Mouse (Mus musculus) CH12.LX (cell line): ENCODE measurements at regions not wholly inside any gene's neighbourhood (a gene's known extent, or its start where the extent isn't known, plus 50 kb on each side); places are given as distances from the start of the nearest gene placed in this dataset.

ENCODE experiments used
- DNase-seq: peaks from one replicate; pipeline ENCODE4 v3.0.0-alpha.2; 2013; ENCODE audit errors: extremely low read depth
- H3K27ac ChIP-seq: 2 replicates; pipeline ENCODE4 v1.5.1; 2012; ENCODE audit warnings: low read depth, mild to moderate bottlenecking, control low read depth, moderate library complexity; ENCODE audit not compliant: insufficient read depth
- H3K27me3 ChIP-seq: replicated peaks from 2 replicates; pipeline ENCODE3; 2012; ENCODE audit warnings: inconsistent platforms
- H3K36me3 ChIP-seq, 2 experiments: replicated peaks in 1 of 2; 2 replicates each; pipeline versions ENCODE3 to v1.6.1; 2012; ENCODE audit warnings: inconsistent platforms in 1 of 2, low read length in 1 of 2, mild to moderate bottlenecking in 1 of 2, mixed read lengths in 1 of 2, moderate library complexity in 1 of 2; ENCODE audit not compliant: control insufficient read depth in 1 of 2, insufficient read depth in 1 of 2
- H3K4me1 ChIP-seq, 2 experiments: 2 replicates each; pipeline ENCODE4 v1.6.1; 2012; ENCODE audit warnings: inconsistent platforms in 1 of 2, moderate library complexity in 1 of 2; ENCODE audit not compliant: insufficient read depth in 2 of 2, control insufficient read depth in 1 of 2
- H3K4me2 ChIP-seq: 2 replicates; pipeline ENCODE4 v1.6.1; 2012; ENCODE audit warnings: low read depth, mild to moderate bottlenecking, control low read depth; ENCODE audit not compliant: poor library complexity, insufficient read depth, severe bottlenecking
- H3K4me3 ChIP-seq, 3 experiments: fragments of 150-350 bp in 1 of 3; sonication (generic) in 1 of 3; replicated peaks in 1 of 3; 2 replicates each; pipeline versions ENCODE3 to v1.5.1; 2011 to 2012; ENCODE audit warnings: low read depth in 2 of 3, low read length in 2 of 3, mild to moderate bottlenecking in 2 of 3, moderate library complexity in 2 of 3, control low read depth in 1 of 3, improper control_type of control experiment in 1 of 3, inconsistent platforms in 1 of 3, mixed read lengths in 1 of 3; ENCODE audit not compliant: poor library complexity in 1 of 3
- H3K79me2 ChIP-seq: replicated peaks from 2 replicates; pipeline ENCODE4 v1.6.1; 2012; ENCODE audit warnings: mild to moderate bottlenecking, moderate library complexity; ENCODE audit not compliant: control insufficient read depth, poor library complexity, insufficient read depth, severe bottlenecking; ENCODE audit errors: extremely low read depth
- H3K9ac ChIP-seq: 2 replicates; pipeline ENCODE4 v1.6.1; 2012; ENCODE audit warnings: low read depth, mild to moderate bottlenecking, control low read depth, moderate library complexity; ENCODE audit not compliant: insufficient read depth
- H3K9me3 ChIP-seq: replicated peaks from 2 replicates; pipeline ENCODE3; 2012; ENCODE audit warnings: low read length, inconsistent platforms, mixed read lengths
- BHLHE40 ChIP-seq: IDR thresholded peaks from 2 replicates; pipeline ENCODE4 v1.6.1; 2011; ENCODE audit warnings: mild to moderate bottlenecking, low read depth, low read length, improper control_type of control experiment
- CHD1 ChIP-seq: IDR thresholded peaks from 2 replicates; pipeline ENCODE4 v1.6.1; 2012; ENCODE audit warnings: low read depth, low read length, improper control_type of control experiment, inconsistent platforms
- EP300 ChIP-seq: IDR thresholded peaks from 2 replicates; pipeline ENCODE4 v1.6.1; 2011; ENCODE audit warnings: low read length, improper control_type of control experiment
- ETS1 ChIP-seq: conservative IDR thresholded peaks from 2 replicates; pipeline ENCODE4 v1.6.1; 2012; ENCODE audit warnings: low read depth, mild to moderate bottlenecking, inconsistent platforms, low read length, improper control_type of control experiment, moderate library complexity
- GABPA ChIP-seq: IDR thresholded peaks from 2 replicates; pipeline ENCODE4 v1.6.1; 2012; ENCODE audit warnings: low read depth, low read length, improper control_type of control experiment, inconsistent platforms; ENCODE audit not compliant: insufficient replicate concordance
- HCFC1 ChIP-seq: IDR thresholded peaks from 2 replicates; pipeline ENCODE4 v1.6.1; 2012; ENCODE audit warnings: low read depth, mild to moderate bottlenecking, inconsistent platforms, low read length, improper control_type of control experiment
- JUND ChIP-seq: conservative IDR thresholded peaks from 2 replicates; pipeline ENCODE4 v1.6.1; 2011; ENCODE audit warnings: low read depth, low read length, improper control_type of control experiment
- KAT2A ChIP-seq: IDR thresholded peaks from 2 replicates; pipeline ENCODE4 v1.6.1; 2012; ENCODE audit warnings: low read length, improper control_type of control experiment, inconsistent platforms; ENCODE audit not compliant: insufficient replicate concordance
- MAFK ChIP-seq: IDR thresholded peaks from 2 replicates; pipeline ENCODE4 v1.6.1; 2011; ENCODE audit warnings: low read length, improper control_type of control experiment; ENCODE audit not compliant: insufficient replicate concordance
- MAX ChIP-seq: IDR thresholded peaks from 2 replicates; pipeline ENCODE4 v1.6.1; 2011; ENCODE audit warnings: low read length, improper control_type of control experiment
- MAZ ChIP-seq: IDR thresholded peaks from 2 replicates; pipeline ENCODE4 v1.6.1; 2012; ENCODE audit warnings: low read depth, mild to moderate bottlenecking, inconsistent platforms, low read length, improper control_type of control experiment, moderate library complexity
- MEF2A ChIP-seq: IDR thresholded peaks from 2 replicates; pipeline ENCODE4 v1.6.1; 2014; ENCODE audit warnings: low read depth, mild to moderate bottlenecking, inconsistent platforms, low read length, improper control_type of control experiment, borderline replicate concordance
- MXI1 ChIP-seq: IDR thresholded peaks from 2 replicates; pipeline ENCODE4 v1.6.1; 2011; ENCODE audit warnings: mild to moderate bottlenecking, low read depth, low read length, improper control_type of control experiment
- MYC ChIP-seq: IDR thresholded peaks from 2 replicates; pipeline ENCODE4 v1.6.1; 2011; ENCODE audit warnings: low read depth, mild to moderate bottlenecking, improper control_type of control experiment, low read length
- NELFE ChIP-seq: IDR thresholded peaks from 2 replicates; pipeline ENCODE4 v1.6.1; 2011; ENCODE audit warnings: low read depth, low read length, improper control_type of control experiment
- PAX5 ChIP-seq: IDR thresholded peaks from 2 replicates; pipeline ENCODE4 v1.6.1; 2012; ENCODE audit warnings: low read length, inconsistent platforms, mixed read lengths
- POLR2A ChIP-seq: IDR thresholded peaks from 2 replicates; pipeline ENCODE4 v1.6.1; 2011; ENCODE audit warnings: low read depth, mild to moderate bottlenecking, improper control_type of control experiment, low read length
- POLR2AphosphoS2 ChIP-seq: IDR thresholded peaks from 2 replicates; pipeline ENCODE4 v1.6.1; 2011; ENCODE audit warnings: low read depth, low read length, improper control_type of control experiment
- RAD21 ChIP-seq: IDR thresholded peaks from 2 replicates; pipeline ENCODE4 v1.6.1; 2011; ENCODE audit warnings: low read depth, mild to moderate bottlenecking, low read length, improper control_type of control experiment, moderate library complexity
- RCOR1 ChIP-seq: conservative IDR thresholded peaks from 2 replicates; pipeline ENCODE4 v1.6.1; 2012; ENCODE audit warnings: low read depth, mild to moderate bottlenecking, inconsistent platforms, low read length, improper control_type of control experiment
- SMC3 ChIP-seq: IDR thresholded peaks from 2 replicates; pipeline ENCODE4 v1.6.1; 2011; ENCODE audit warnings: low read depth, low read length, improper control_type of control experiment
- UBTF ChIP-seq: IDR thresholded peaks from 2 replicates; pipeline ENCODE4 v1.6.1; 2012; ENCODE audit warnings: low read depth, mild to moderate bottlenecking, inconsistent platforms, low read length, improper control_type of control experiment, moderate library complexity
- USF1 ChIP-seq: IDR thresholded peaks from 2 replicates; pipeline ENCODE4 v1.6.1; 2014; ENCODE audit warnings: low read depth, mild to moderate bottlenecking, inconsistent platforms, low read length, improper control_type of control experiment
- USF2 ChIP-seq: conservative IDR thresholded peaks from 2 replicates; pipeline ENCODE4 v1.6.1; 2011; ENCODE audit warnings: low read depth, low read length, improper control_type of control experiment
- ZC3H11A ChIP-seq: IDR thresholded peaks from 2 replicates; pipeline ENCODE4 v1.6.1; 2012; ENCODE audit warnings: low read depth, mild to moderate bottlenecking, inconsistent platforms, low read length, improper control_type of control experiment
- ZKSCAN1 ChIP-seq: IDR thresholded peaks from 2 replicates; pipeline ENCODE4 v1.6.1; 2012; ENCODE audit warnings: low read depth, inconsistent platforms, low read length, improper control_type of control experiment, borderline replicate concordance
- dilution Hi-C: fragments of 300-500 bp; cut with MboI; formaldehyde crosslinking; loops from 2 replicates; pipeline ENCODE4 v1.14.3; 2020; ENCODE audit warnings: low sequenced_read_pairs; ENCODE audit not compliant: extremely low pct_unique_long_range_greater_than_20kb, extremely low pct_ligation_motif_present
- in situ Hi-C: fragments of 300-500 bp; cut with MboI; formaldehyde crosslinking; loops from 3 replicates; pipeline ENCODE4 v1.14.3; 2019; ENCODE audit warnings: low sequenced_read_pairs, low pct_ligation_motif_present, low pct_unique_long_range_greater_than_20kb, mixed read lengths

DNA sequence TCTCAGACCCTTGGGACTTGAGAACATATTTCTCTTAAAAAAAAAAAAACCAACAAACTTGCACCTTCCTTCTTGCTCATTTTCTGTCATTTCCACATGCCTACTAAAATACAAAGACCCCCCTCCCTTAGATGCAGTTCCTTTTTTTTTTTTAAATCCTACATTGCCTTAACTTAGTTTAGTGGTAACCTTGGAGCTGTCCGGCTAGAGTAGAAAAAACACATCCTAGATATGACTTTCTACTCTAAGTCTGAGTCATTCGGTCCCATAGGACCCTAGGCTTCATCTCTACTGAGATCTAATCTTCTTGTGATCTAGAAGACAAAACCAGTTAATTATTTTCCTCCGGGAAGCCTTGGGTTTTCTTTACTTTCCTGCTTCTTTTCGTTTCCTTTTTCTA, 105.1 kb upstream of the Ccdc54 start (continued):
- TF ChIP-seq EP300 (peak; percentile 96), MYC (peak; percentile 40; the same call in 1 of the 2 replicates), GABPA (no peak), UBTF (no peak; the same call in 1 of the 2 replicates)

DNA sequence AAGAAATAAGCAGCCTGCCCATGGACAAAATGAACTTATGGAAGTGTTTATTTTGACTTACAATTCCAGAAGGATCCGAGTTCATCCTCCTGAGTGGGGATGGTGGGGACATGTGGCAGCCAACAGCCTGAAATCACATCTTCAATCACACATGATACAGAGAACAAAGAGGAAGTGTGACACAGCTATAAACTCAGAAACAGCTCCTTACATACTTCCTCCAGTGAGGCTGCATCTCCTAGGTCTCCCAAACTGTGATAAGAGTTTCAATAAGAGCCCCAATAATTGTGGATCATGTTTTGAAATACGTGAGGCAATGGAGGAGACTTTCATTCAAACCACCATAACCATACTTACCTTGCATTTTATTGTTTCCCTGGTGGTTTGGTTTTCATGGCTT, 103.1 kb upstream of the Ccdc54 start:
- dilution Hi-C loops (no loop called here), in situ Hi-C loops (no loop called here)
- H3K36me3 ChIP-seq = no peaks in the 10 kb centered on the region
- H3K4me3 ChIP-seq = no peak overlapping the region
- H3K9ac ChIP-seq = no peak overlapping the region
- H3K27ac ChIP-seq = no peak overlapping the region
- no peaks in the 10 kb centered on the region for H3K79me2 ChIP-seq
- H3K4me2 ChIP-seq = no peak overlapping the region
- no peak for TF ChIP-seq ETS1
- no peak for TF ChIP-seq ZKSCAN1
- TF ChIP-seq CHD1 = no peak
- TF ChIP-seq JUND = no peak
- TF ChIP-seq KAT2A = no peak
- TF ChIP-seq NELFE = no peak
- no peak for TF ChIP-seq MAX
- TF ChIP-seq GABPA = no peak
- TF ChIP-seq USF2 = no peak
- no peak for TF ChIP-seq UBTF
- no peak for TF ChIP-seq BHLHE40
- no peak for TF ChIP-seq EP300
- no peak for TF ChIP-seq USF1
- no peak for TF ChIP-seq MAZ
- no peak for TF ChIP-seq PAX5
- TF ChIP-seq MXI1 = no peak
- TF ChIP-seq HCFC1 = no peak
- TF ChIP-seq POLR2AphosphoS2 = no peak
- TF ChIP-seq SMC3 = no peak
- no peaks in the 10 kb centered on the region for H3K27me3 ChIP-seq
- H3K4me1 ChIP-seq = peaks cover 0 to 24% of the 10 kb centered on the region in 2 experiments; a peak in 2 of 4 replicates
- no peak for DNase-seq
- H3K9me3 ChIP-seq = peaks cover 7% of the 10 kb centered on the region

DNA sequence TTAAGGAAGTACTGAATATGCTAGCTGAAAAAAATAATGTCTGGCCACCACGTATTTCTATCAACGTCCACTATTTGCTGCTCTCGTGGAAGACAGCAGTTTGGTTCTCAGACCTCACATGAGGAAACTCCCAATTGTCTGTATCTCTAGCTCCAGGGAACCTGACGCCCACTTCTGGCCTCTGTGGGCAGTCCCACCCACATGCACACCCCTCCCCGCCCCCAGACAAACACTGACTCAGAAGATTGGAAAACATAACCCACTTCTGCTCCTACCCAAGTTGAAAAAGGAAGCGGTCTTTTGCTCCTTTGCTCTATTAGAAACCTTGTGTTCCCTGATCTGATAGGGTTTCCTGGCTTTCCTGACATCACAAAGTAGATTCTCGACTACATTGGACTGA, 99.9 kb upstream of the Ccdc54 start:
- TF ChIP-seq POLR2A = no peak
- TF ChIP-seq RAD21 = no peak
- no peak for TF ChIP-seq USF1
- TF ChIP-seq MEF2A = no peak
- no peak for TF ChIP-seq ZKSCAN1
- TF ChIP-seq KAT2A = no peak
- TF ChIP-seq ZC3H11A = no peak
- TF ChIP-seq MAFK = no peak
- no peak for TF ChIP-seq MAZ
- no peak for TF ChIP-seq PAX5
- TF ChIP-seq RCOR1 = no peak
- no peaks in the 10 kb centered on the region for H3K79me2 ChIP-seq
- no peaks in the 10 kb centered on the region for H3K27me3 ChIP-seq
- H3K36me3 ChIP-seq = no peaks in the 10 kb centered on the region
- no peak overlapping the region for H3K27ac ChIP-seq
- peaks cover 7% of the 10 kb centered on the region for H3K9me3 ChIP-seq
- no peak overlapping the region for H3K9ac ChIP-seq
- peaks cover 0 to 14% of the 10 kb centered on the region in 2 experiments; a peak in 2 of 4 replicates for H3K4me1 ChIP-seq
- no peak overlapping the region for H3K4me3 ChIP-seq
- dilution Hi-C loops = no loop called here
- DNase-seq = no peak
- in situ Hi-C loops = no loop called here
- no peak overlapping the region for H3K4me2 ChIP-seq
